Mouse (Mus musculus): ENCODE results near the gene Sult1d1. TPM values are rescaled to one million over a fixed set of nuclear protein-coding genes. Genes with fewer than 3 reads are reported as not detected.

Sult1d1 gene
- total and polyA plus RNA-seq, 2 experiments from 2014 or later = 0.10 TPM; not detected in 1

- TF ChIP-seq CTCF (IDR thresholded peaks at IDR 0.05) = no peak
- Histone ChIP-seq H3K27ac (ENCODE audit: low read depth, low read length) (no peak overlapping the region), H3K27me3 (ENCODE audit: insufficient read depth, low read length) (no peaks in the 10 kb centered on the region), H3K36me3 (ENCODE audit: insufficient read depth, low read length) (no peaks in the 10 kb centered on the region), H3K9ac (replicated peaks; ENCODE audit: low read length, poor library complexity, severe bottlenecking) (no peak overlapping the region), H3K4me2 (ENCODE audit: low read depth, low read length, poor library complexity, severe bottlenecking) (no peak overlapping the region), H3K4me3 (ENCODE audit: low read depth, low read length) (no peak overlapping the region), H3K9me3 (ENCODE audit: low read length) (no peaks in the 10 kb centered on the region), H3K4me1 (ENCODE audit: insufficient read depth, low read length) (no peaks in the 10 kb centered on the region)
- ATAC-seq (ENCODE audit: low FRiP score) (no peak), DNase-seq (ENCODE audit: low spot score) (no peak)
- WGBS = 85% methylated on average over 2 of the region's 2 CpGs
Observed at GRCm38 (mm10) chr5:87589916-87590315, 21.1 kb upstream of the Sult1d1 start.

GRCm38 (mm10) chr5:87580389-87580788 is 11.6 kb upstream of the Sult1d1 start:
- Histone ChIP-seq H3K4me1 (ENCODE audit: insufficient read depth, low read length) (no peaks in the 10 kb centered on the region), H3K36me3 (ENCODE audit: insufficient read depth, low read length) (no peaks in the 10 kb centered on the region), H3K9me3 (ENCODE audit: low read length) (no peaks in the 10 kb centered on the region), H3K27ac (ENCODE audit: low read depth, low read length) (no peak overlapping the region), H3K27me3 (ENCODE audit: insufficient read depth, low read length) (no peaks in the 10 kb centered on the region), H3K9ac (replicated peaks; ENCODE audit: low read length, poor library complexity, severe bottlenecking) (no peak overlapping the region), H3K4me2 (ENCODE audit: low read depth, low read length, poor library complexity, severe bottlenecking) (no peak overlapping the region), H3K4me3 (ENCODE audit: low read depth, low read length) (no peak overlapping the region)
- WGBS = 92% methylated on average over 1 of the region's 1 CpGs
- ATAC-seq (ENCODE audit: low FRiP score) (no peak), DNase-seq (ENCODE audit: low spot score) (no peak)
- TF ChIP-seq CTCF (IDR thresholded peaks at IDR 0.05) = no peak

GRCm38 (mm10) chr5:87574174-87574573 is 5.3 kb upstream of the Sult1d1 start:
- no peak for ATAC-seq (ENCODE audit: low FRiP score)
- no peak for TF ChIP-seq CTCF (IDR thresholded peaks at IDR 0.05)
- no peak overlapping the region for H3K4me2 ChIP-seq (ENCODE audit: low read depth, low read length, poor library complexity, severe bottlenecking)
- no peak overlapping the region for H3K4me3 ChIP-seq (ENCODE audit: low read depth, low read length)
- DNase-seq (ENCODE audit: low spot score) = no peak
- H3K36me3 ChIP-seq (ENCODE audit: insufficient read depth, low read length) = no peaks in the 10 kb centered on the region
- no peaks in the 10 kb centered on the region for H3K9me3 ChIP-seq (ENCODE audit: low read length)
- WGBS = 77% methylated on average over 1 of the region's 1 CpGs
- H3K4me1 ChIP-seq (ENCODE audit: insufficient read depth, low read length) = no peaks in the 10 kb centered on the region
- no peak overlapping the region for H3K9ac ChIP-seq (replicated peaks; ENCODE audit: low read length, poor library complexity, severe bottlenecking)
- H3K27me3 ChIP-seq (ENCODE audit: insufficient read depth, low read length) = no peaks in the 10 kb centered on the region
- H3K27ac ChIP-seq (ENCODE audit: low read depth, low read length) = no peak overlapping the region

- Histone ChIP-seq H3K4me3 (ENCODE audit: low read depth, low read length) (no peak overlapping the region), H3K9me3 (ENCODE audit: low read length) (no peaks in the 10 kb centered on the region), H3K27ac (ENCODE audit: low read depth, low read length) (no peak overlapping the region), H3K36me3 (ENCODE audit: insufficient read depth, low read length) (no peaks in the 10 kb centered on the region), H3K27me3 (ENCODE audit: insufficient read depth, low read length) (no peaks in the 10 kb centered on the region), H3K9ac (replicated peaks; ENCODE audit: low read length, poor library complexity, severe bottlenecking) (no peak overlapping the region), H3K4me1 (ENCODE audit: insufficient read depth, low read length) (no peaks in the 10 kb centered on the region), H3K4me2 (ENCODE audit: low read depth, low read length, poor library complexity, severe bottlenecking) (no peak overlapping the region)
- 77% methylated on average over 5 of the region's 5 CpGs for WGBS
- ATAC-seq (ENCODE audit: low FRiP score) = no peak
- TF ChIP-seq CTCF (IDR thresholded peaks at IDR 0.05) = no peak
- DNase-seq (ENCODE audit: low spot score) = no peak
Observed at GRCm38 (mm10) chr5:87573490-87573889, 4.7 kb upstream of the Sult1d1 start.

- Histone ChIP-seq H3K9ac (replicated peaks; ENCODE audit: low read length, poor library complexity, severe bottlenecking) (no peak overlapping the region), H3K36me3 (ENCODE audit: insufficient read depth, low read length) (no peaks in the 10 kb centered on the region), H3K27ac (ENCODE audit: low read depth, low read length) (no peak overlapping the region), H3K27me3 (ENCODE audit: insufficient read depth, low read length) (no peaks in the 10 kb centered on the region), H3K4me3 (ENCODE audit: low read depth, low read length) (no peak overlapping the region), H3K4me1 (ENCODE audit: insufficient read depth, low read length) (no peaks in the 10 kb centered on the region), H3K4me2 (ENCODE audit: low read depth, low read length, poor library complexity, severe bottlenecking) (no peak overlapping the region), H3K9me3 (ENCODE audit: low read length) (no peaks in the 10 kb centered on the region)
- ATAC-seq (ENCODE audit: low FRiP score) (no peak), DNase-seq (ENCODE audit: low spot score) (no peak)
- TF ChIP-seq CTCF (IDR thresholded peaks at IDR 0.05) = no peak
- 85% methylated on average over 6 of the region's 6 CpGs for WGBS
Observed at GRCm38 (mm10) chr5:87572781-87573180, 4.0 kb upstream of the Sult1d1 start.

- Histone ChIP-seq H3K9ac (replicated peaks; ENCODE audit: low read length, poor library complexity, severe bottlenecking) (no peak overlapping the region), H3K27me3 (ENCODE audit: insufficient read depth, low read length) (no peaks in the 10 kb centered on the region), H3K9me3 (ENCODE audit: low read length) (no peaks in the 10 kb centered on the region), H3K4me2 (ENCODE audit: low read depth, low read length, poor library complexity, severe bottlenecking) (no peak overlapping the region), H3K27ac (ENCODE audit: low read depth, low read length) (no peak overlapping the region), H3K36me3 (ENCODE audit: insufficient read depth, low read length) (no peaks in the 10 kb centered on the region), H3K4me1 (ENCODE audit: insufficient read depth, low read length) (no peaks in the 10 kb centered on the region), H3K4me3 (ENCODE audit: low read depth, low read length) (no peak overlapping the region)
- no peak for TF ChIP-seq CTCF (IDR thresholded peaks at IDR 0.05)
- ATAC-seq (ENCODE audit: low FRiP score) = no peak
- WGBS = 91% methylated on average over 1 of the region's 1 CpGs
- DNase-seq (ENCODE audit: low spot score) = no peak
Observed at GRCm38 (mm10) chr5:87567306-87567705, 1.5 kb downstream of the Sult1d1 start.

Measured in midbrain, postnatal 0 days (tissue).